Mouse (Mus musculus): ENCODE measurements around the gene Slc2a3. TPM values are rescaled to one million over a fixed set of nuclear protein-coding genes. Genes with fewer than 3 reads are reported as not detected.
A peak's percentile ranks its signal among the peaks of the same experiment; 100 is the strongest.
"Not testable (repeated sequence)": the region's sequence is repeated elsewhere in the genome, so short reads cannot be mapped to it uniquely, and the experiment has no call there.

The Slc2a3 gene
- polyA plus RNA-seq, 1 experiment from 2014 or later = 72.9 TPM

GRCm38 (mm10) chr6:122770760-122771315, 30.6 kb downstream of the Slc2a3 start:
- H3K9me3 ChIP-seq (ENCODE audit: control insufficient read depth, low read length) = no peaks in the 10 kb centered on the region
- 87% methylated on average over 11 of the region's 11 CpGs for WGBS

DNA sequence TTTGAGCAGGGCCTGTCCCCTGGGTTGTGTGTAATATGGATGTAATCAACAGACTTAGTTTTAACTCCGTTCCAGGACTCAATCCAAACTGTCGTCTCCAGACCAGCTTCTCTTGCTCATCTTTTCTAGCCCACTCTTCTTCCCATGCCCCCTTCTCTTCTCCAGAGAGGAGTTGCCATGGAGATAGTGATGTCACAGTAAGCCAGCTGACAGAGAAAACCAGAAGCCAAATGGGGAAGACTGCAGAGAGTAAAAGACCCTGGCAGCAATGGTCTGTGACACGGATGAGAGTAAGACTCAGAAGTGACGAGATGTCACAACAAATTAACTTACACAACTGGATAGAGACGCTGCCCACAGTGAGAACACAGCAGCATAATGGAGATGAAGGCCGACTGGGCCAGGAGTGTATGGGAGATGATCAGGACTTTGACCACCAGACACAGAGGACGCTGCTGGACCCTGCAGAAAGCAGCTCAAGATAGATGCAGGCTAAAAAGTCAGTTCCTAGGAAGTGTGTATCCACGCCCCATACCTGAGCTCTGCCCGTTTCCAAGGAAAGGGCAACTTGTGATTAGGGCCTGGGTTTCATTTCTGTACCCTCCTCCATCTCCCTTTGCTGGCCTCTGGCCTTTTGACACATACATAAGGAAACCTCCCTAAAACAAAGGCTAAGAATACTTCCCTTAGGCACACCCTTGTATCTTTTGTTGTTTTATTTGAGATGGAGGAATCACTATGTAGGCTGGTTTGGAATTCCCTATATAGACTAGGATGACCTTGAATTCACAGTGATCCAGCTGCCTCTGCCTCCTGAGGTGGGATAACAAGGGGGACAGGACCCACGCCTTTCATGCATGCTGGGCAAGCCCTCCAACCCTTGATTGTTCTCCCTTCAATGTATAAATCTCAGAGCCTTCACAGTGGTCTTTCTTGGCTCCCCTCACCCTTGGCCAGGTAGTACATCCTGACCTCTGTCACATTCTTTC, 31.4 kb downstream of the Slc2a3 start:
- no peak overlapping the region for H3K4me2 ChIP-seq (ENCODE audit: low read depth, severe bottlenecking)
- no peak overlapping the region for H3K9ac ChIP-seq (ENCODE audit: low read length)
- DNase-seq (ENCODE audit: low spot score) = no peak
- no peaks in the 10 kb centered on the region for H3K9me3 ChIP-seq (ENCODE audit: control insufficient read depth, low read length)
- H3K4me1 ChIP-seq (ENCODE audit: control insufficient read depth, insufficient read depth, low read length) = peaks cover 7% of the 10 kb centered on the region
- no peak overlapping the region for H3K27ac ChIP-seq (replicated peaks; ENCODE audit: low read depth, low read length)
- no peak for ATAC-seq (ENCODE audit: insufficient number of reproducible peaks, low FRiP score, low TSS enrichment, low read depth)
- no peaks in the 10 kb centered on the region for H3K36me3 ChIP-seq (ENCODE audit: control insufficient read depth, insufficient read depth, low read length)
- H3K4me3 ChIP-seq (ENCODE audit: low read depth, low read length) = no peak overlapping the region
- no peaks in the 10 kb centered on the region for H3K27me3 ChIP-seq (ENCODE audit: control insufficient read depth, insufficient read depth, low read length)
- 72% methylated on average over 10 of the region's 10 CpGs for WGBS

More at GRCm38 (mm10) chr6:122770760-122771315, 30.6 kb downstream of the Slc2a3 start:
- Histone ChIP-seq H3K4me1 (ENCODE audit: control insufficient read depth, insufficient read depth, low read length) (no peaks in the 10 kb centered on the region; the same call in 1 of the 2 replicates), H3K4me2 (ENCODE audit: low read depth, severe bottlenecking) (no peak overlapping the region), H3K36me3 (ENCODE audit: control insufficient read depth, insufficient read depth, low read length) (no peaks in the 10 kb centered on the region), H3K4me3 (ENCODE audit: low read depth, low read length) (no peak overlapping the region), H3K27ac (replicated peaks; ENCODE audit: low read depth, low read length) (no peak overlapping the region), H3K9ac (ENCODE audit: low read length) (no peak overlapping the region), H3K27me3 (ENCODE audit: control insufficient read depth, insufficient read depth, low read length) (no peaks in the 10 kb centered on the region)
- DNase-seq (ENCODE audit: low spot score) (no peak), ATAC-seq (ENCODE audit: insufficient number of reproducible peaks, low FRiP score, low TSS enrichment, low read depth) (no peak)

GRCm38 (mm10) chr6:122768256-122768655, 33.2 kb downstream of the Slc2a3 start:
- no peak overlapping the region for H3K4me2 ChIP-seq (ENCODE audit: low read depth, severe bottlenecking)
- DNase-seq (ENCODE audit: low spot score) = no peak
- no peaks in the 10 kb centered on the region for H3K9me3 ChIP-seq (ENCODE audit: control insufficient read depth, low read length)
- no peaks in the 10 kb centered on the region for H3K27me3 ChIP-seq (ENCODE audit: control insufficient read depth, insufficient read depth, low read length)
- no peak overlapping the region for H3K4me3 ChIP-seq (ENCODE audit: low read depth, low read length)
- no peak overlapping the region for H3K9ac ChIP-seq (ENCODE audit: low read length)
- ATAC-seq (ENCODE audit: insufficient number of reproducible peaks, low FRiP score, low TSS enrichment, low read depth) = no peak
- peaks cover 8% of the 10 kb centered on the region for H3K4me1 ChIP-seq (ENCODE audit: control insufficient read depth, insufficient read depth, low read length)
- 86% methylated on average over 5 of the region's 5 CpGs for WGBS
- no peaks in the 10 kb centered on the region for H3K36me3 ChIP-seq (ENCODE audit: control insufficient read depth, insufficient read depth, low read length)
- H3K27ac ChIP-seq (replicated peaks; ENCODE audit: low read depth, low read length) = no peak overlapping the region

GRCm38 (mm10) chr6:122767012-122767411, 34.4 kb downstream of the Slc2a3 start:
- ATAC-seq (ENCODE audit: insufficient number of reproducible peaks, low FRiP score, low TSS enrichment, low read depth); H3K9ac ChIP-seq (ENCODE audit: low read length); H3K36me3 ChIP-seq (ENCODE audit: control insufficient read depth, insufficient read depth, low read length); H3K4me1 ChIP-seq (ENCODE audit: control insufficient read depth, insufficient read depth, low read length); DNase-seq (ENCODE audit: low spot score); H3K9me3 ChIP-seq (ENCODE audit: control insufficient read depth, low read length); H3K27ac ChIP-seq (replicated peaks; ENCODE audit: low read depth, low read length); H3K4me2 ChIP-seq (ENCODE audit: low read depth, severe bottlenecking); H3K4me3 ChIP-seq (ENCODE audit: low read depth, low read length); H3K27me3 ChIP-seq (ENCODE audit: control insufficient read depth, insufficient read depth, low read length): not testable (repeated sequence)
- WGBS = 68% methylated on average over 3 of the region's 3 CpGs

DNA sequence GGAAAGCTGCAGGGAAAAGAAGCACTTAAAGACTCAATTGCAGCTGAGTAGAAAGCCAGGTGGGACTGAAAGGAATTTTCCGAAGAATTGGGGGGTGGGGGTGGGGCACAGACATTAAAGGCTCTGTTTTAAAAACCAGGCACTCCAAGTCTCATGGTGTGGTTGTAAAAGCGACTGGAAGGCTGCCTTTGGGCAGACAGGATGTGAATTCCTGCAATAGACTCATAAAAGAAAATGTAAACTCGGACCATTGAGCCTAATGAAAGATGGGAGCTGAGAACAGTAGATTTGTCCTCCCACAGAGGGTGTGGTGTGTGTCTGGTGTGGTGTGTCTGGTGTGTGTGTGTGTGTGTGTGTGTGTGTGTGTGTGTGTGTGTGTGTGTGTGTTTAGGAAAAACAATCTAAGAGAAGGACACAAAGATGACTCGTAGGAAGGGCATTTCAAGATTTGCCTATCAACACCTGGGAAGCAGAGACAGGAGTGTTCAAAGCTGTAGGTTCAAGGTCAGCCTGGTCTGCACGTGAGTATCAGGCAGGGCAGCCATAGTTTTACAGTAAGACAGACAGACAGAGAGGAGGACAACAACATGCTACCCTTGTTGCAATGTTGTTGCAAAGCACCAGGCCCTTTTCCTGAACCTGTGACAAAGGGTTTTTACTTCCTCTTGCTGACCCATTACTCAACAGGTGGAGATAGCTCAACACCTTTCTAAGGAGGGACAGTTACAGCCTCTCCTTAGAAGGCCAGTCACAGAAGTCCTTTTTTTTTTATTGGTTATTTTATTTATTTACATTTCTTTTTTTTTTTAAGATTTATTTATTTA, 35.1 kb downstream of the Slc2a3 start:
- peak; percentile 60 for ATAC-seq (ENCODE audit: insufficient number of reproducible peaks, low FRiP score, low TSS enrichment, low read depth)
- H3K27ac ChIP-seq (replicated peaks; ENCODE audit: low read depth, low read length) = peak overlapping the region; percentile 63
- H3K36me3 ChIP-seq (ENCODE audit: control insufficient read depth, insufficient read depth, low read length) = no peaks in the 10 kb centered on the region
- peaks cover 8% of the 10 kb centered on the region for H3K4me1 ChIP-seq (ENCODE audit: control insufficient read depth, insufficient read depth, low read length)
- peak; percentile 55 for DNase-seq (ENCODE audit: low spot score)
- H3K9ac ChIP-seq (ENCODE audit: low read length) = no peak overlapping the region
- H3K4me2 ChIP-seq (ENCODE audit: low read depth, severe bottlenecking) = peak overlapping the region; percentile 13; the same call in 1 of the 2 replicates
- H3K27me3 ChIP-seq (ENCODE audit: control insufficient read depth, insufficient read depth, low read length) = no peaks in the 10 kb centered on the region
- H3K4me3 ChIP-seq (ENCODE audit: low read depth, low read length) = no peak overlapping the region
- H3K9me3 ChIP-seq (ENCODE audit: control insufficient read depth, low read length) = no peaks in the 10 kb centered on the region
- WGBS = 8% methylated on average over 5 of the region's 5 CpGs

DNA sequence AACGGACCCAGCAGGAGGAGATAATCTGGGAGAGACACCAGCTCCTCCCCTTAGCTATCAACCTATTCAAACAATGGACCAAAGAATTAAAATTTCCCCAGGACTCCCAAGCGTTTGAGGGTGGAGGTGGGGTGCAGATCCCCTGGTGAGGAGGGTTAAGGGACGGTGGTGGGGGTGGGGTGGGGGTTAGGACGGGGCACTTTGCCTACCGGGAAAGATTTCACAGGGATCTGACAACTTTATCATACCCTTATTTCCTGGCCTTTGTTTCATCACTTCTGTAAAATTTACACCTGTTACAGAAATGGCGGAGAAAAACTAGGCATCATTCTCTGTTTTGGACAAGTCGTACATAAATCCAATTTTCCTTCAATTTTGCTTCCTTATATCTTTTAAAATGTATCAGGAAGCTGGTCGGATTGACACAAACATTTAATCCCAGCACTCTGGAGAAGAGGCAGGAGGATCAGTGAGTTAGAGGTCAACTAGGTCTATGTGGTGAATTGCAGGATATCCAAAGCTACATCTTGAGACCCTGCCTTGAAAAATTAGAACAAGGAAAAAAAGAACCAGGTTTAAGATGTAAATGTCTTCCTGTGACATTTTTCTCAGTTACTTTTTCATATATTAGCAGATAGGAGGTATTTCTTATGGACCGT, 36.0 kb downstream of the Slc2a3 start:
- DNase-seq (ENCODE audit: low spot score) (no peak), ATAC-seq (ENCODE audit: insufficient number of reproducible peaks, low FRiP score, low TSS enrichment, low read depth) (no peak)
- Histone ChIP-seq H3K27me3 (ENCODE audit: control insufficient read depth, insufficient read depth, low read length) (no peaks in the 10 kb centered on the region), H3K9ac (ENCODE audit: low read length) (peak overlapping the region; percentile 50; the same call in 1 of the 2 replicates), H3K36me3 (ENCODE audit: control insufficient read depth, insufficient read depth, low read length) (no peaks in the 10 kb centered on the region), H3K4me2 (ENCODE audit: low read depth, severe bottlenecking) (peak overlapping the region; percentile 85), H3K4me1 (ENCODE audit: control insufficient read depth, insufficient read depth, low read length) (peaks cover 8% of the 10 kb centered on the region), H3K27ac (replicated peaks; ENCODE audit: low read depth, low read length) (peak overlapping the region; percentile 63), H3K4me3 (ENCODE audit: low read depth, low read length) (peak overlapping the region; percentile 45), H3K9me3 (ENCODE audit: control insufficient read depth, low read length) (no peaks in the 10 kb centered on the region)
- 5% methylated on average over 9 of the region's 9 CpGs for WGBS

- WGBS = 1% methylated on average over 56 of the region's 56 CpGs
- H3K27me3 ChIP-seq (ENCODE audit: control insufficient read depth, insufficient read depth, low read length) = no peaks in the 10 kb centered on the region
- peak overlapping the region; percentile 45 for H3K4me3 ChIP-seq (ENCODE audit: low read depth, low read length)
- no peaks in the 10 kb centered on the region for H3K36me3 ChIP-seq (ENCODE audit: control insufficient read depth, insufficient read depth, low read length)
- ATAC-seq (ENCODE audit: insufficient number of reproducible peaks, low FRiP score, low TSS enrichment, low read depth) (peak; percentile 52), DNase-seq (ENCODE audit: low spot score) (peak; percentile 76)
- H3K4me1 ChIP-seq (ENCODE audit: control insufficient read depth, insufficient read depth, low read length) = peaks cover 8% of the 10 kb centered on the region
- peak overlapping the region; percentile 52 for H3K27ac ChIP-seq (replicated peaks; ENCODE audit: low read depth, low read length)
- H3K9ac ChIP-seq (ENCODE audit: low read length) = peak overlapping the region; percentile 50
- H3K9me3 ChIP-seq (ENCODE audit: control insufficient read depth, low read length) = no peaks in the 10 kb centered on the region
- peak overlapping the region; percentile 85 for H3K4me2 ChIP-seq (ENCODE audit: low read depth, severe bottlenecking)
Observed at GRCm38 (mm10) chr6:122764446-122765297, 36.8 kb downstream of the Slc2a3 start.
